ENCODE assay signal across 18 mouse cellular contexts in the genomic region with DNA sequence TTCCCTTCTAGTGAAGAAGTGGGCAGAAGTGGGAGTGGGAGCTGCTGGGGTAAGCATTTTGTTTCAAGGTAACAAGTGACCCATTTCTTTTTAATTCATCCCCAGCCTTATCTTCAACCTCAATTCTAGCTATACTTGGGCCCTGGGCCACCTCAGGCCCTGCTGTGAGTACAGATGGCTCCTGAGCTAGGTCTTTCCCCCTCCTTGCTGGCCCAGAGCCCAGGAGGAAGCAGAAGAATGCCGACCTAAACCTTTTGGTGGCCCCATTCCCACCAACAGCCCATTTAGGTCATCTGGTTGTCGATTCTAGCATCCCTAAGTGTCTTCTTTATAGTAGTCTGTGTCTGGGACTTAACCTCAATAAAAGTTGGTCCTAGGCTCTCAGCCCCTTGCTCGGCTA. TPM values are rescaled to one million over a fixed set of nuclear protein-coding genes. Genes with fewer than 3 reads are reported as not detected.
DNase-seq lines count a peak whose midpoint lies in the region; ATAC-seq and TF ChIP-seq lines count a peak whose summit lies in the region.
"Had no signal": no experiment of that assay in that cellular context is flagged by ENCODE, and none has a peak within 500 bp of the region (broad histone marks: within the 10 kb centered on the region; RNA-seq: fewer than 3 reads in every experiment).

No protein-coding gene starts in this region.

- H3K9me3 ChIP-seq in limb, embryonic 10.5 days (replicated peaks): no peaks in the 10 kb centered on the region
- H3K9me3 ChIP-seq: embryonic facial prominence, embryonic 12.5 days; heart, embryonic 15.5 days; intestine, embryonic 15.5 days had no signal

- H3K27ac ChIP-seq in cerebellum, adult 2 months (ENCODE audit: insufficient read depth, low read length): peak overlapping the region; percentile 86
- H3K27ac ChIP-seq in limb, embryonic 10.5 days: no peak overlapping the region
- H3K27ac ChIP-seq: embryonic facial prominence, embryonic 12.5 days; heart, adult 2 months; heart, embryonic 15.5 days; hindbrain, embryonic 14.5 days; intestine, embryonic 15.5 days had no signal

- DNase-seq in left cerebral cortex, postnatal 4 days: peak; percentile 21
- no peak for DNase-seq in left cerebral cortex, postnatal 10 days (ENCODE audit: extremely low spot score in 1 of 2, low spot score in 2 of 2)
- peak; percentile 77 to 84 for DNase-seq in cerebellum, adult 2 months
- DNase-seq in cerebellum, adult 9-11 months: peak; percentile 78
- peak; percentile 72 to 75 for DNase-seq in cerebellum, postnatal 36 days
- no peak for DNase-seq in limb, embryonic 10.5 days (ENCODE audit: low spot score)
- DNase-seq: adrenal gland, adult 8-10 months; adrenal gland, postnatal 36 days; gastrocnemius, postnatal 10 days; heart, adult 2 months; heart, postnatal 14 days; kidney, adult 18-20 months had no signal

- no peak for TF ChIP-seq CTCF in cerebellum, adult 2 months (IDR thresholded peaks at IDR 0.05; ENCODE audit: borderline replicate concordance, insufficient read depth, low read depth, low read length)

- TF ChIP-seq POLR2A in cerebellum, adult 2 months (IDR thresholded peaks at IDR 0.05; ENCODE audit: borderline replicate concordance, insufficient read depth, low read length): no peak

- peaks cover 3% of the 10 kb centered on the region; the same call in 1 of the 2 replicates for H3K4me1 ChIP-seq in cerebellum, adult 2 months (ENCODE audit: control insufficient read depth, insufficient read depth, low read length)
- H3K4me1 ChIP-seq in limb, embryonic 10.5 days: 0 out of 2 replicates have a peak, but pooled peaks cover 7% of the 10 kb centered on the region
- H3K4me1 ChIP-seq: intestine, embryonic 15.5 days had no signal

- no peak for ATAC-seq in megakaryocyte, adult 5-6 weeks (ENCODE audit: poor library complexity, severe bottlenecking)
- ATAC-seq: forebrain, embryonic 16.5 days; intestine, embryonic 15.5 days had no signal

- 7% methylated on average over 3 of the region's 3 CpGs for WGBS in cerebellum, adult 2 months
- 69% methylated on average over 3 of the region's 3 CpGs for WGBS in limb, embryonic 10.5 days

- intact Hi-C loops in left cerebral cortex, postnatal 4 days (cut with DNase I): no loop called here
- intact Hi-C loops in left cerebral cortex, postnatal 10 days (cut with DNase I): no loop called here

- H3K4me3 ChIP-seq in cerebellum, adult 2 months (replicated peaks; ENCODE audit: insufficient read depth, low read depth, low read length): peak overlapping the region; percentile 31
- H3K4me3 ChIP-seq in limb, embryonic 10.5 days: no peak overlapping the region
- H3K4me3 ChIP-seq: embryonic facial prominence, embryonic 12.5 days; heart, adult 2 months; heart, embryonic 15.5 days; intestine, embryonic 15.5 days had no signal

- H3K27me3 ChIP-seq in cerebellum, adult 2 months (ENCODE audit: control insufficient read depth, insufficient read depth, low read length): no peaks in the 10 kb centered on the region
- H3K27me3 ChIP-seq in limb, embryonic 10.5 days (ENCODE audit: low read depth, poor library complexity, severe bottlenecking): no peaks in the 10 kb centered on the region
- H3K27me3 ChIP-seq: embryonic facial prominence, embryonic 12.5 days; heart, embryonic 15.5 days; intestine, embryonic 15.5 days had no signal

- peaks cover 50% of the 10 kb centered on the region for H3K36me3 ChIP-seq in limb, embryonic 10.5 days

RNA-seq across cellular contexts. Expression of a gene that starts 3.8 kb away (rescaled TPM):
- total RNA-seq in left cerebral cortex, postnatal 4 days (2021): 100 to 1,000 TPM; 214 to 232 TPM
- 100 to 1,000 TPM; 298 to 304 TPM for total RNA-seq in left cerebral cortex, postnatal 10 days (2021)
- polyA plus RNA-seq in cerebellum, adult 2 months (2012; rRNA removed): 579 and 612 TPM in 2 replicates
- polyA plus RNA-seq in limb, embryonic 10.5 days (2016; fragmentation: Nextera tagmentation; extraction: Ambion mirVana): 124 and 134 TPM in 2 replicates
- total RNA-seq in megakaryocyte, adult 5-6 weeks (2015): 41.2 and 53.5 TPM in 2 replicates
- total RNA-seq in megakaryocyte, adult 5-6 weeks (2017): 21.7 and 22.9 TPM in 2 replicates

RNA-seq across cellular contexts. Expression of a gene that starts 12.1 kb away (rescaled TPM):
- 10 to 100 TPM; 68.3 to 68.8 TPM for total RNA-seq in left cerebral cortex, postnatal 4 days (2021)
- total RNA-seq in left cerebral cortex, postnatal 10 days (2021): 10 to 100 TPM; 78.0 to 80.0 TPM
- 66.2 and 69.0 TPM in 2 replicates for polyA plus RNA-seq in cerebellum, adult 2 months (2012; rRNA removed)
- 39.3 and 49.4 TPM in 2 replicates for polyA plus RNA-seq in limb, embryonic 10.5 days (2016; fragmentation: Nextera tagmentation; extraction: Ambion mirVana)
- total RNA-seq in megakaryocyte, adult 5-6 weeks (2015): 5.5 and 5.8 TPM in 2 replicates
- 5.1 and 5.2 TPM in 2 replicates for total RNA-seq in megakaryocyte, adult 5-6 weeks (2017)

RNA-seq across cellular contexts. Expression of a gene that starts 33.4 kb away (rescaled TPM):
- total RNA-seq in left cerebral cortex, postnatal 4 days (2021): 100 to 1,000 TPM; 593 to 599 TPM
- 100 to 1,000 TPM; 441 to 479 TPM for total RNA-seq in left cerebral cortex, postnatal 10 days (2021)
- 288 and 301 TPM in 2 replicates for polyA plus RNA-seq in cerebellum, adult 2 months (2012; rRNA removed)
- polyA plus RNA-seq in limb, embryonic 10.5 days (2016; fragmentation: Nextera tagmentation; extraction: Ambion mirVana): 228 and 240 TPM in 2 replicates
- 116 and 133 TPM in 2 replicates for total RNA-seq in megakaryocyte, adult 5-6 weeks (2015)
- total RNA-seq in megakaryocyte, adult 5-6 weeks (2017): 142 and 148 TPM in 2 replicates

Comparison
In these comparisons a context has a peak if more than half of its experiments do, and no peak if none do; other contexts are left out.
1. DNase-seq: peak in left cerebral cortex, postnatal 4 days (single experiment), cerebellum, adult 2 months (2 of 2), cerebellum, adult 9-11 months (single experiment) and cerebellum, postnatal 36 days (2 of 2); none in left cerebral cortex, postnatal 10 days (0 of 2) and limb, embryonic 10.5 days (single experiment).
2. RNA of a gene that starts 12.1 kb away (total RNA-seq): 78.0 to 80.0 TPM in left cerebral cortex, postnatal 10 days and 68.3 to 68.8 TPM in left cerebral cortex, postnatal 4 days; 5.1 to 5.8 TPM in megakaryocyte, adult 5-6 weeks; every median in the first group is over 10 times any median in the second.